Mouse (Mus musculus): ENCODE results near the gene Lrig2.
A peak's percentile ranks its signal among the peaks of the same experiment; 100 is the strongest.
"Not testable (repeated sequence)": the region's sequence is repeated elsewhere in the genome, so short reads cannot be mapped to it uniquely, and the experiment has no call there.

Gene Lrig2

DNA sequence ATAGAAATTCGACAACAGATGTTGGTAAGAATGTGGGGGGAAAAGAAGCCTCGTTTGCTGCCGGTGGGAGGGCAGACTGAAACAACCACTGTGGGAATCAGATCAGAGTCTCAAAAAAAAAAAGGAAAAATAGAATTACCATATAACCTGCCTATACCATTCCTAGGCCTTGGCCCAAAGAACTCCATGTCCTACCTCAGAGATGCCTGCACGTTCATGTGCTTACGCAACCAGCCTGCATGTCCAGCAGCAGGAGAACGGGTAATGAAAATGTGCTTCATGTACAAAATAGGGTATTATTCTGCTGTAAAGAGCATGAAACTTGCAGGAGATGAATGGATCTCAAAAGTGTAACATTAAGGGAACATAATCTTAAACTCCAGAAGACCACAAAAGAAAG is 79.1 kb downstream of the Lrig2 start:
- DNase-seq (ENCODE audit: low spot score), result no peak

DNA sequence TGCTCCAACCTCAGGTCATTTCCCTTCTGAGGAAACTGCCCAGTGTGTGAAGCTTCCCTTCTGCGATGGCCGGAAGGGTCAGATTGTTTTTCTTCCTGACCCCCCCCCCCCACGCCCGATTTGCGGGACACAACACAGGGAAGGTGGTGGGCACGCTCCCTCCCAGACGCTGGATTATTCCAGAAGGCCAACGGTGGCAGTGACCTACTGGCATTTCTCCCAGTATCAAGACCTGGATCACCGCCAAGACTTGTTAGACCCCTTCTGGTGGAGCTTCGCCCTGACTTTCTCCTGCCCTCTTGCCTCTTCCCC is 79.9 kb downstream of the Lrig2 start:
- DNase-seq (ENCODE audit: low spot score), result no peak

- DNase-seq (ENCODE audit: low spot score), result peak; percentile 34
Measured at GRCm38 (mm10) chr3:104431156-104431847, 80.4 kb downstream of the Lrig2 start.

- DNase-seq (ENCODE audit: low spot score), result not testable (repeated sequence)
Measured at GRCm38 (mm10) chr3:104427354-104427753, 84.4 kb downstream of the Lrig2 start.

DNA sequence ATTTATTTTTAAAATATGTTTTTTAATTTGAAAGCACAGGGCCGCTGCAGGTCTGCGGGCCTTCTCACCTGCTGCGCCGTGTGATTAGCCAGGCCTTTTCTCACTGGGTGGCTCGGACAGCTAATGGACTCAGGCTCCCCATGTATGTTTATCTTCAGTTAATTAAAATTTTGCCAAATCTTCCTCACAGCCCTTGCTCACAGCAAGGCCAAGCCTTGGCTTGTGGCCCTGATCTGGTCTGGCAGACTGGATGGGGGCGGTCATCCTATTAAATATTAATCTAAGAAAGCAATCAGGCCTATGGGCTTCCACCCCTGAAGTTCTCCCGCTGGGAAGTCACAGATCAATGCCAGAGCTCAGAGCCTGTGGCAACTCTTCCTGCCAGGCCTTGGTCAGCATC is 87.4 kb downstream of the Lrig2 start:
- no peak for DNase-seq (ENCODE audit: low spot score)

GRCm38 (mm10) chr3:104420929-104421328 is 90.8 kb downstream of the Lrig2 start:
- no peak for DNase-seq (ENCODE audit: low spot score)

- DNase-seq (ENCODE audit: low spot score), result no peak
Measured at GRCm38 (mm10) chr3:104419990-104420389, 91.7 kb downstream of the Lrig2 start.

- no peak for DNase-seq (ENCODE audit: low spot score)
Measured at GRCm38 (mm10) chr3:104416806-104417205, 94.9 kb downstream of the Lrig2 start.

GRCm38 (mm10) chr3:104412482-104412881 is 99.2 kb downstream of the Lrig2 start:
- DNase-seq (ENCODE audit: low spot score), result no peak

DNA sequence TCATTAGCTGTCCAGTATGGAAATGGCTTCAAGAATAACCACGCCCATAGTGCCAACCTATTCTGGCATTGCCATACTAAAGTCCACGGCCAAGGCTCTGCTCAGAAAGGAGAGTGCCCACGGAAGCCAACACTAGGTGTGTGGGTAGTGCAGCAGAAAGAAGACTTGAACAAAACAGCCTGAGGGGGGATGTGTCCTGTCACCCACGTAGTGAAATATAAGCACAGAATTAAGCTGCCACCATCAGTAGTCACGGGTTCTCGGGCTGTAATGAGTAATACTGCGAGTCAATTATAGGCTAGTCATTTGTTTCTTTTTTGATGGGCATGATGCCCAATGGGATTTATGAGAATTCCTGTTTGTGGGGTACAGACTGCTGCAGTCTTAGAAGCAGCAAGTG is 104.2 kb downstream of the Lrig2 start:
- DNase-seq (ENCODE audit: low spot score), result no peak

DNA sequence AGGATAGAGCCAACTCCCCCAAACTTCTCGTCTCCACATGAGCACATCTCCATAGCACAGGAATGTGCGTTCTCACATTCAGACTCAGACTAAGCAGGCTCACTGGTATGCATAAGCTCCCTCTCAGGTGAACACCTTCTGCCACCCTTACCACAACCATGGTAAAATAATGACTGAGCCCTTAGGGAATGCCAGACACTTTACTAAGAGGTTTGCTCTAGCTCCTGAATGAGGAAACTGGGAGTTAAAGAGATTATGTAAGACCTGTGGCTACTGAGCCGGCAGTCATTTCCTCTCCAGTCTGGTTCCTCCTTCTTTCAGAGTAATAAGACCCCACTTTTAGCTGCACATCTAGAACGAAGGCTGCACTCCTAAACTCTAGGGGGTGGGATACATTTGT is 108.1 kb downstream of the Lrig2 start:
- DNase-seq (ENCODE audit: low spot score), result no peak

DNA sequence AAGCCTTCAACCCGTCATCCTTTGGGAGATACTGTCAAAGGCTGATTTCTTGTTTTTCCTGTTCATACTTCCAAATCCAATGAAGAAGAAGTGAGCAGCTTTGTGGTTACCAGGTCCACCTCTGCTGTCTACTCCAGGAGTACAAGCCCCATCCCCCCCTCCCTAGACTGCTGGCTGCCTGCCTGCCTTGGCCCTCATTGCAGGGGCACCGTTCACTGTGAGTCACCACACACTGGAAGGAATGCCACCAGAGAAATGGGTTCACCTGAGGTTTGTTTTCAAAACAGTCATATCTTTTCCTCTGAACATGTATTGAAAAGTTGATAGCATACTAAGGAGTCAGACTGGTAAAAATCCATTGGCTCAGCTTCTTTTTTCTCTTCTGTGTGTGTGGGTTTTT is 110.5 kb downstream of the Lrig2 start:
- no peak for DNase-seq (ENCODE audit: low spot score)

DNA sequence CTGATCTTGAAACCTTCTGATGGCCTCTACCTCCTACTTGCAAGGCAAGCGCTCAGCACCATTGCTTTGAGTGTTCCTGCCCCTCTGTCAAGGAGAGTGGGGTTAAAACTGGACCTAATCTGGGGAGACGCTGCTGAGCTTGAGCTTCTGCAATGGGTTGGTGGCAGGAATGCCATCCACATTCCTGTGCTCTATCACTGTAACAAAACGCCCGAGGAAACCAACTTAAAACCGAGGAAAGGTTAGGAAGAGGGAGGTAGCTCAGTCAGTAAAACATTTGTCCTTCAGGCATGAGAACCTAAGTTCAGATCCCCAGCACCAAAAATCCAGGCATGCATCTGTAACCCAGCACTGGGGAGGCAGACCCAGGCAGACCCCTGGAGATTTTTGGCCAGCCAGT is 111.6 kb downstream of the Lrig2 start:
- no peak for DNase-seq (ENCODE audit: low spot score)

DNA sequence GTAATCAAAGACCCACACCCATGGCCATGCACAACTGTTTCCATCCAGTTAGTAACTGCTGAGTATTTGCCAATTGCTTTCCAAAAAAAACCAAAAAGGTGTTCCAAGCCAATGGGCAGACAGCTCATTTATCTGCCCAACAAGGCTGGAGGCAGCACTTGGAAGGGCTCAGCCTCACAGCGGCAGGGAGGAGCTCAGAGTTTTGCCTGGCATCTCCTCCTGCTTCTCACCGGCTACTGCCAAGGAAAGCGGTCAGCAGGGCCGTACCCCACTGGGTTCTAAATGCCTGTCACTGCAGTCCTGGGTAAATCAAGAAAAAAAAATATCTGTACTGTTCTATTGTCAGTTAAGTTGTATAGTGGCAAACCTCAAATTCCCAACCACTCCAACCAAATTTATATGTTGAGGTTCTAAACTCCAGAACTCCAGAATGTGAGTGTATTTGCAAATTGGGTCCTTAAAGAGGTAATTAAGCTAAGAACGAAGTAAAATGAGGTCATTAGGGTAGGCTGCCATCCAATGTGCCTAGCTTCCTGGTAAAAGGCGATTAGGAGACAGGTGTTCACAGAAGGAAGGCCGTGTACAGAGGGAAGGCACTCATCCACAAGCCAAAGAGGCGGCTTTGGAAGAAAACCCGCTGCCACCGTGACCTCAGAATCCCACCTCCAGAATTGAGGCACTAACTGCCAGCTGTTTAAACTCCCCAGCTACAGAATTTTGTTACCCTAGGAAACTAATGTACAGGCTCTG is 112.2 kb downstream of the Lrig2 start:
- no peak for DNase-seq (ENCODE audit: low spot score)

- no peak for DNase-seq (ENCODE audit: low spot score)
Measured at GRCm38 (mm10) chr3:104397316-104397715, 114.4 kb downstream of the Lrig2 start.

DNA sequence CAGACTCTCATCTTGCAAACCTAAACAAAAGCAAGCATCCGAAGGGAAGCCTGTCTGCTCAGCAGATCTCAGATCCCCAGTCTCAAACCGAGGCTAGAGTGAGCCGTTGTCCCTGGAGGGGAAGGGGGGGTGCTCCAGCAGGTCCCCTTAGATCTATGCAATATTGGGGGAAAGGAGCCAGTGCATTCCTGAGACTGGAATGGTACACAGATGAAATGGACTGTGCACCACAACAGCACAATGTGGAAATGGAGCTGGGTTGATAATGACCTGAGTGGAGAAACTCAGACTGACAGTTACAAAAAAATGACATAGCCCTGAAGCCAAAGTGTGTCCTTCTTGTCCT is 115.0 kb downstream of the Lrig2 start:
- DNase-seq (ENCODE audit: low spot score), result peak; percentile 28

GRCm38 (mm10) chr3:104396067-104396735 is 115.5 kb downstream of the Lrig2 start:
- DNase-seq (ENCODE audit: low spot score), result peak; percentile 47

DNA sequence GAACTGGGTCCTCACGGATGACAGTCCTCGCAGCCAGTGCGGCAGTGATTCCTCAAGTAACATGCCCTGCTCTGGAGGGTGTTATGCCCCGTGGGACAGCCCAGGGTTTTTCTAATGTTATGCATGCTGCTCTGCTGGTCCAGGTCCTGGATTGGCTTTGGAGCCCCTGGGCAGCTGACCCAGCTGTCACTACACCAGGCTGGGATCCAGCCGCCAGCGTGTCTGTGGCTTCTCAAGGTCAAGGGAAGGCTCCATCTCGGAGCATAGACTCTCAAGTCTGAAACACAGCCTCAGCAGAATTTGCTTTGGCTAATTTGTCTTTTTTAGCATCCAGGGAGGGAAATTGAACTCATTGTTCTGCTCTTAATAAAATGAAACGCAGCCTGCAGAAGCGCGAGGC is 121.6 kb downstream of the Lrig2 start:
- no peak for DNase-seq (ENCODE audit: low spot score)

DNA sequence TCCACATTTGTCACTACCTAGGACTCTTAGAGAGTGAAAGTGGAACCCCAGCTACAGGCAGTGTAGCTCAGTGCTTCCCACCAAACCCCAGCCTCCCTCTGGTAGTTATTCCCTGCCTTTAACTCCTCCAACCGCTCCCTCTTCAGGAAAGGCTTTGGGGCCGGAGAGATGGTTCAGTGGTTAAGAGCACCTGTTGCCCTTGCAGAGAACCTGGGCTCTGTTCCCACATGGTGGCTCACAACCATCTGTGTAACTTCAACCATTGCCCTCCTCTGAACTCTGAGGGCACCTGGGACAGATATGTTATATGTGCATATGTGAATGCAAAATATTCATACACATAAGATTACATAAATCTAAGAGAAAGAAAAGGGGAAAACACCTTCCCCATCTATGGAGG is 122.3 kb downstream of the Lrig2 start:
- DNase-seq (ENCODE audit: low spot score), result no peak

DNA sequence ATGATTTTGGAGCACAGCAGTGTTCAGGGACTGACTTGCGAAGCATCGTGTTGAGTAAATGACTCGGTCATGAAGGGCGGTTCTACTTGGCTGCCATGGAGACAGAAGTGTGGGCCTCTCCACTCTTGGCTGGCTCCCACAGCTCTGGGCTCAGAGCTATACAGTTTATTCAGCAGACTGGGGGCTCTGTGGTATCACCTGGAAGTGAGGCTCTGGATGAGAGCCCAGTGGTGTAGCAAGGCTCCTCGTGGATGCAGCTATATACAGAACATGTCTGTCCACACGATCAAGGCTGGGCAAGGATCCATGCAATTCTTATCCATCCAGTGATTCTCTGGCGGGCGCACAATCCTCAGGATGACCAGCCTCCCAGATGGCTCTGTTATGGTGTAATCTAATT is 126.1 kb downstream of the Lrig2 start:
- DNase-seq (ENCODE audit: low spot score), result no peak

DNA sequence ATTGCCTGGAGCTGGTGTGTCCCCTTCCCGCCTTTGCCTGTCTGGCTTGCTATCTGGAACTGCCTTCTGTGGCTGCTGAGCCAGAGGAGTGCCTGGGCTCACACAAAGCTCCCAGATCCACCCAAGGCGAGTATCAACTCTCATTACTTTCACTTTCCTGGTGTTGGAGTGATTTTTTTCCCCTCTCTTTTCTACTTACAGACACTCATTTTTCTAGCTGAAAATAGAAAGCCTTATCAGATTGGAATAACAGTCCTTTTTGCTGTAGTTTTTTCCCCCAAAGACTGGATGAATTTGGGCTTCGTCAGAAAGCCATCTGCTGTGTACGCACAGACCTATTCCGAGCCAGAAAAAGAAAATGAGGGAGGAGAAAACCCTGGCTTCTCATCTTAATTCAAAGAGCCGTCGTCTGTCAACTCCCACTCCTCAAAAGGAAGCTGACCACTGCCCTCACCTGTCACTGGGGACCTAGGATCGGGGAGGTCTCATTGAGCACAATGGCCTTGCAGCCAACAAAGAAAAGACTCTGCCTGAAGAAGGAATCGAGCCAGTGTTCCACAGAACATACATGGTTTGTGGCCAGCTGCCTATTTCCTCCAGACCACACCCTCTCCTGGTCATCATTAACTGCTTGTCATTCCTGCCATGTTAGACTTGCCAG is 127.9 kb downstream of the Lrig2 start:
- DNase-seq (ENCODE audit: low spot score), result no peak

DNA sequence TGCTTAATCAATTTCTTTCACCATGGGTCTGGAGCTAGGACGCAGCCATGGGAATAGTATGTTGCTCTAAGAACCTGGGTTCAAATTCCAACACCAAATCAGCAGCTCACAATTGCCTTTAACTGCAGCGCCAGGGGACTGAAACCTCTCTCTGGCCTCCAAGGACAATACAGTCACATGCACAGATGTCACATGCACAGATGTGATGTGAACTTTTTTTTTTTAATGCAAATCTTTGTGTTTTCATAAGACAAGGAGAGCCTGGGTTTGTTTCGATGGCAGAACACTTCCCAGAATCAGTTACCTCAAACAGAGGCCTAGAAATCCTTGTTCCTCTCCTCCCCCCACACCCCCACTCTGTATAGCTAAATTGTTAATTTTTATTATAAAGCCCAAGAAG is 133.5 kb downstream of the Lrig2 start:
- no peak for DNase-seq (ENCODE audit: low spot score)

DNA sequence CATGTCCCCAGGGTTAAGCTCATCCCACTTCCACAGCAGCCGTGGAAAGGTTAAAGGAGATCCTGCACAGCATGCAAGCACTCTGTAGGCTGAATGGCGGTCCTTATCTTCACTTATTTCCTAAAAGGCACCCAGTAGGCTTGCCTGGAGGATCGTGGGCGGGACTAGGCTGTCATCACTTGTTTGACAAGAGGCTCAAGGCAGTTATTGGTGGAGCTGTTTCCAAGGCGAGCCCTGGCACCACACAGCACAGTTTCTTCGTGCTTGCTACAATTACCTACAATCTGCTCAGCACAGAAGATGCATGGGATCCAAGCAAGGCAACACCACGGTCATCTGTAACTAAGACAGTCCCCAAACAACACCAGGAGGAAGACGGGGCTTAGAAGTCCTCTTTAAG is 137.8 kb downstream of the Lrig2 start:
- DNase-seq (ENCODE audit: low spot score), result no peak

Data from retina, embryonic 14.5 days (tissue).